Mouse (Mus musculus): Measurements from ENCODE around the gene Ctsl. TPM values are rescaled to one million over a fixed set of nuclear protein-coding genes. Genes with fewer than 3 reads are reported as not detected.

The Ctsl gene
- polyA plus RNA-seq, 1 experiment from 2014 or later = 169 TPM

DNA sequence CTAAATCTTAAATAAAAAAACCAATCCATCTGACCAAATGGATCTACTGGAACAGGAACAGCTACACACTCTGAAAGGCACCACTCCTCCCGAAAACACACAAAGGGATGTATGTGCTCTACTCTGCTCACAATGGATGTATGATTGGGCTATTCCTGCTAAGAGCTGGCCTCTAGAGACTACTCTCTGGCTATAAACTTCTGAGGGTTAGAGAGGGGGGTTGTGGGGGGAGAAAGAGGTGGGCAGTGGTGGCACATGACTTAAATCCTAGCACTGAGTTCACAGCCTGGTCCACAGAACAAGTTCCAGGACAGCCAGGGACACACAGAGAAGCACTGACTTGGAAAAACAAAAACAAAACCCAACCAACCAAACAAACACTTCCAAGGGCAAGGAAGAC is 2.1 kb downstream of the Ctsl start:
- 75% methylated on average over 1 of the region's 1 CpGs for WGBS
- Histone ChIP-seq H3K36me3 (peaks cover 40% of the 10 kb centered on the region), H3K4me2 (peak overlapping the region; percentile 81), H3K9ac (peak overlapping the region; percentile 82; the same call in 1 of the 2 replicates), H3K27ac (replicated peaks) (no peak overlapping the region), H3K27me3 (no peaks in the 10 kb centered on the region), H3K4me3 (peak overlapping the region; percentile 83; the same call in 1 of the 2 replicates), H3K9me3 (no peaks in the 10 kb centered on the region), H3K4me1 (replicated peaks) (peaks cover 16% of the 10 kb centered on the region)
- ATAC-seq (ENCODE audit: low read depth) = no peak

DNA sequence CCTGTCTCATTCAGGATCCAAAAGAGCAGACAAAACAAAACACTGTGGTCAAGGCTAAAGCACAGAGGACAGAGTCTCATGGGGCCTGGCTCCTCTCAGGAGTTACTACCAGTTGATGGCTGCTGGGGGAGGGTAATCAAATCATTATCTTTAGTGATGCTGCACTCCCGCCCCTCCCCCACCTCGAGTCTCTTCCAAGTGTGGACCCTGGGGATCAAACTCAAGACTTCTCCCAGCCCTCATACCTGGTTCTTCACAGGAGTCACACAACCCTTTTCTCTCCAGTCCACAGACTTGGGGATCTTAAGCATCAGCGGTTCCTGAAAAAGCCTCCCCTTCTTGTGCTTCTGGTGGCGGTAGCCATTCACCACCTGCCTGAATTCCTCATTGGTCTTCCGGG is 3.1 kb downstream of the Ctsl start:
- Histone ChIP-seq H3K9ac (no peak overlapping the region), H3K4me1 (replicated peaks) (peaks cover 16% of the 10 kb centered on the region), H3K36me3 (peaks cover 50% of the 10 kb centered on the region), H3K27me3 (no peaks in the 10 kb centered on the region), H3K4me2 (no peak overlapping the region), H3K27ac (replicated peaks) (no peak overlapping the region), H3K4me3 (no peak overlapping the region), H3K9me3 (no peaks in the 10 kb centered on the region)
- 86% methylated on average over 5 of the region's 5 CpGs for WGBS
- no peak for ATAC-seq (ENCODE audit: low read depth)

DNA sequence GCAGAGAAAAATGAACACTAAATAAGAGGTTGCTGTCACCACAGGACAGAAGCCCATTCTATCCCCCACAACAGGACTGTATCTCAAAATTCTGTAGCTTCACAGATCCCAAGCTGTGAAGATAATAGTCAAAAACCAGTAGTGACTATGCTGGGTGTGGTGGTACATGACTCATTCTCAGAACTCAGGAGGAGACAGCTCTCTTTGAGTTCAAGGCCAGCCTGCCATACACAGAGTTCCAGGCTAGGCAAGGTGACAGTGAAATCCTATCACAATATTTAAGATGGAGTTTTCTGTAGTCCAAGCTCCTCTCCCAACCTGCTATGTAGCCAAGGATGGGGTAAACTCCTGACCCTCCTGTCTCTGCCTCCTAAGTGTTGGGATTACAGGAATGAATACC is 5.4 kb downstream of the Ctsl start:
- no peak overlapping the region for H3K4me3 ChIP-seq
- ATAC-seq (ENCODE audit: low read depth) = no peak
- peaks cover 14% of the 10 kb centered on the region for H3K4me1 ChIP-seq (replicated peaks)
- no peak overlapping the region for H3K27ac ChIP-seq (replicated peaks)
- H3K27me3 ChIP-seq = no peaks in the 10 kb centered on the region
- no peak overlapping the region for H3K4me2 ChIP-seq
- no peaks in the 10 kb centered on the region for H3K9me3 ChIP-seq
- H3K36me3 ChIP-seq = peaks cover 58% of the 10 kb centered on the region
- H3K9ac ChIP-seq = no peak overlapping the region

DNA sequence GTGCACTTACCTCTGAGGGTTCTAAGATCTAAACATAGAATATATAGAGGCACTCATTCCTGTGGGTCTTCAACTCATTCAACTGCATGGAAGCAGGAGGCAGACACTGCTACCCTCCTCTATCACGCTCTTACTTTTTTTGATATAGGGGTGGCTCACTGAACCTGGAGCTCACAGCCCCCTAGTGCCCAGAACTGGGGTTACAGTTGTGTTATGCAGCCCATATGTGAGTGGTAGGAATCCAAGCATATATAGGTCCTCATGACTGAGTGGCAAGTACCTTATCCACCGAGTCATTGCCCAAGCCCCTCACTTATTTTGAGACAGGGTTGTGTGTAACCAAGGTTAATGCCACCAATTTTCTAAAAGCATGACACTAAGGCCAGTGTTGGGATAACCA is 6.4 kb downstream of the Ctsl start:
- H3K27me3 ChIP-seq = no peaks in the 10 kb centered on the region
- 86% methylated on average over 2 of the region's 2 CpGs for WGBS
- H3K27ac ChIP-seq (replicated peaks) = no peak overlapping the region
- H3K4me1 ChIP-seq (replicated peaks) = peaks cover 9% of the 10 kb centered on the region
- H3K4me2 ChIP-seq = no peak overlapping the region
- H3K4me3 ChIP-seq = no peak overlapping the region
- ATAC-seq (ENCODE audit: low read depth) = no peak
- H3K9ac ChIP-seq = no peak overlapping the region
- peaks cover 58% of the 10 kb centered on the region for H3K36me3 ChIP-seq
- H3K9me3 ChIP-seq = no peaks in the 10 kb centered on the region

DNA sequence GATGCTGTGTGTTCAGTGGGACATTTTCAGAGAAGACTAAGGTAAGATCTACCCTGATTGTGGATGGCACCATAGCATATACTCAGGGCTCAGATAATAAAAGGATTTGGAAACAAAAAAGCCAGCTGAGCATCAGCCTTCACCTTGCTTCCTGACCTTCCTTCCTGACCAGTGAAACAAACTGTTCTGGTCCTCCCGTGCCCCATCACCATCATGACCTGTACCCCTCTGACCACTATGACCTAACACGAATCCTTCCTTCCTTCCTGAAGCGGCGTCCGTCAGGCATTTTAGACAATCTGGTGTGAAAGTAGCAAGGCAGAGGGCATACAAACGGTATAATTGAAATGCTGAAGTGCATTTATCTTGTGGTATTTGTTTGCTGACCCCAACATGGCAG is 8.6 kb downstream of the Ctsl start:
- Histone ChIP-seq H3K9ac (no peak overlapping the region), H3K36me3 (peaks cover 51% of the 10 kb centered on the region), H3K27me3 (no peaks in the 10 kb centered on the region), H3K4me2 (no peak overlapping the region), H3K4me1 (replicated peaks) (no peaks in the 10 kb centered on the region), H3K4me3 (no peak overlapping the region), H3K27ac (replicated peaks) (no peak overlapping the region), H3K9me3 (no peaks in the 10 kb centered on the region)
- ATAC-seq (ENCODE audit: low read depth) = no peak
- 88% methylated on average over 6 of the region's 6 CpGs for WGBS

DNA sequence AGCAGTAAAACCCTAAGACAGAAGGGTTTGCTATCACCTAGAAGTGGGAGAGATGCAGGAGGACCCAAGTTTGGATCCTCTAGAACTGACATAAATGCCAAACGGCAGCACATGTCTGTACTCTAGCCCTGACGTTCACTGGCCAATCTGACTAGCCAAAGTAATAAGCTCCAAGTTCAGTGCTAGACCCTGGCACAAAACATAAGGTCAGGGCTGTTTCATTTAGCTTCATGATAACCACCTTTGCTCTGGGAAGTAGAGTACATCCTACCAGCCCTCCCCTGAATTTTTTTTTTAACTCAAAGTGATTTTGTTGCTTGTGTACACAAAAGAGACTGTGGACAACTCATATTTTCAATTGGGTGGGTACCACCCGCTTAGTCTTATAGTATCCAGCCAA is 9.7 kb downstream of the Ctsl start:
- no peak overlapping the region for H3K9ac ChIP-seq
- H3K4me3 ChIP-seq = no peak overlapping the region
- ATAC-seq (ENCODE audit: low read depth) = no peak
- 85% methylated on average over 3 of the region's 3 CpGs for WGBS
- H3K36me3 ChIP-seq = peaks cover 40% of the 10 kb centered on the region
- no peaks in the 10 kb centered on the region for H3K9me3 ChIP-seq
- no peaks in the 10 kb centered on the region for H3K4me1 ChIP-seq (replicated peaks)
- H3K4me2 ChIP-seq = no peak overlapping the region
- no peak overlapping the region for H3K27ac ChIP-seq (replicated peaks)
- no peaks in the 10 kb centered on the region for H3K27me3 ChIP-seq

DNA sequence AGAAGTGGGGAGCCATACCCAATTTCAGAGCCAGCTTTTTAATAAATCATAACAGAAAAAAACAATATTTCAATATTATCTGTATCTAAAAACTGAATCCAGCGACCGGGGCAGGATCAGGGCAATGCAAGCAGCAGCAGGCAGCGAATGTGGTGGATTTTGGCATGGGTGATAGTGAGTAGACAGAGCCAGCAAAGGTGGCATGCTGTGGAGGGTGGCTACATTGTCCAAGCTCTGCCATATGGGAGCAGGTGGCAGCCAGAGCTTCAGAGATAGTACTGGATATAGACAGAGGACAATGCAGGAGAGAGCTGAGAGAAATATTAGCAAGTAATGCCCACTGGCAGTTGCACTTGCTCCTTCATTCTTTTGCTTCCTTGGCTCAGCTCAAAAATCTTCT is 11.0 kb downstream of the Ctsl start:
- 90% methylated on average over 3 of the region's 3 CpGs for WGBS
- Histone ChIP-seq H3K27me3 (no peaks in the 10 kb centered on the region), H3K9ac (no peak overlapping the region), H3K27ac (replicated peaks) (no peak overlapping the region), H3K4me2 (no peak overlapping the region), H3K4me3 (no peak overlapping the region), H3K36me3 (peaks cover 28% of the 10 kb centered on the region), H3K9me3 (no peaks in the 10 kb centered on the region), H3K4me1 (replicated peaks) (no peaks in the 10 kb centered on the region)
- no peak for ATAC-seq (ENCODE audit: low read depth)

DNA sequence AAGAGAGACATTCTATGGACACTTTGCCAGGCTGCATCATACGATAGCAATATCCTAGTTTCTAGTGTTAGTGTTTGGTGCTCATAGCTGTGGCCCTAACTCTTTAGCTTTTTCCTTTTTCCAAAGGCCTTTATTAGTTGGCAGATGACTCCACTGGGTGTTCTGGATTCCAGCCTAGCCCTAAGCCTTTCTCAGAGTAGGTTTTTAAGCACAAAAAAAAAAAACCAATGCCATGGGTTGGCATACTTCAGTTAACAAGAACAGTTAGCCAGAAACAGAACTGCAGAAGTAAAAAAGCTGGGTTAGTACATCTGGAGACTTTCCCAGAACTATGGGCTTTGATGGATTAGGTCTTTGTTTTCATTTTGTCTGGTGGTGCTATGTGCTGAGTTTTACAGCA is 12.2 kb downstream of the Ctsl start:
- H3K4me2 ChIP-seq = no peak overlapping the region
- no peaks in the 10 kb centered on the region for H3K27me3 ChIP-seq
- no peaks in the 10 kb centered on the region for H3K9me3 ChIP-seq
- no peak overlapping the region for H3K4me3 ChIP-seq
- peaks cover 16% of the 10 kb centered on the region for H3K36me3 ChIP-seq
- H3K27ac ChIP-seq (replicated peaks) = no peak overlapping the region
- H3K4me1 ChIP-seq (replicated peaks) = no peaks in the 10 kb centered on the region
- 91% methylated on average over 1 of the region's 1 CpGs for WGBS
- no peak for ATAC-seq (ENCODE audit: low read depth)
- H3K9ac ChIP-seq = no peak overlapping the region

DNA sequence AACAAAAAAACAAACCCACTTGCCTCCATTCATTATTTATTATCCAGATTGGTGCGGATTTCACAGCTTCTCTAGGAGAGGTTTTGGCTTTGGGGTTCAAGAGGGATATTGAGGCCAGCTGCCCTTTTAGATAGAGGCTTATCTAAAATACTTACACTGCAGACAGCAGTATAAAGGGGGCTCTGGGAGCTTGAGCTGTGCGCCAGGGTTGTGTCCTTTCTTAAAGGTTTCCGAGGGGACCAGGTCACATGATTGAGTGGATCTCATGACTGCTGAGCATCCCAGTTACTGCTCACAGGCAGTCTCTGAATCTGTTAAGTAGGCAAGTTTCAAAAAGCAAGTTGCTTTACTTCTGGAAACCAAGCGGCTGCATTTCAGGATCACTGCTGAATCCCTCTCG is 13.3 kb downstream of the Ctsl start:
- H3K9ac ChIP-seq = no peak overlapping the region
- 74% methylated on average over 5 of the region's 5 CpGs for WGBS
- no peak for ATAC-seq (ENCODE audit: low read depth)

DNA sequence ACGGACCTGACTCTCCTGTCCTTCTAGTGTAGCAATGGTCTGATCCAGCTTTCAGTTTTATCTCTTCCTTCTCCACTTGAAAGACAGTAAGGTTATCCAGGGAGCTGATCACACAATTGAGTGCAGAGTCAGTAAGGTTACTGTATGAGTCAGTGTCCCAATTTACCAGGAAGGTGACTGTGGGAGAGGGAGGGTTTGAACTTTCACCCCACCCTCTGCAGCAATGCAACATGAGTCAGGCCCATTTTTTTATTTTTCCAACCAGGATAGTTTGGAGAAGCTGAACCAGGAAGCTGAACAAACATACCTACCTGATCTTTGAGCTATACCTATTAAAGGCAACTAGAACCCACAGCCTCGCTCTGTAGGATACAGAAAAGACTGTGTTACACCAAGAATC is 21.2 kb downstream of the Ctsl start:
- Histone ChIP-seq H3K4me1 (replicated peaks) (no peaks in the 10 kb centered on the region), H3K27ac (replicated peaks) (no peak overlapping the region), H3K27me3 (no peaks in the 10 kb centered on the region), H3K4me2 (no peak overlapping the region), H3K9me3 (no peaks in the 10 kb centered on the region), H3K9ac (no peak overlapping the region), H3K36me3 (no peaks in the 10 kb centered on the region), H3K4me3 (no peak overlapping the region)
- 79% methylated on average over 2 of the region's 2 CpGs for WGBS
- ATAC-seq (ENCODE audit: low read depth) = no peak

More for the DNA sequence above, 13.3 kb downstream of the Ctsl start:
- peaks cover 5% of the 10 kb centered on the region for H3K36me3 ChIP-seq
- no peak overlapping the region for H3K4me3 ChIP-seq
- no peaks in the 10 kb centered on the region for H3K9me3 ChIP-seq
- no peaks in the 10 kb centered on the region for H3K4me1 ChIP-seq (replicated peaks)
- H3K27me3 ChIP-seq = no peaks in the 10 kb centered on the region
- no peak overlapping the region for H3K4me2 ChIP-seq
- no peak overlapping the region for H3K27ac ChIP-seq (replicated peaks)

DNA sequence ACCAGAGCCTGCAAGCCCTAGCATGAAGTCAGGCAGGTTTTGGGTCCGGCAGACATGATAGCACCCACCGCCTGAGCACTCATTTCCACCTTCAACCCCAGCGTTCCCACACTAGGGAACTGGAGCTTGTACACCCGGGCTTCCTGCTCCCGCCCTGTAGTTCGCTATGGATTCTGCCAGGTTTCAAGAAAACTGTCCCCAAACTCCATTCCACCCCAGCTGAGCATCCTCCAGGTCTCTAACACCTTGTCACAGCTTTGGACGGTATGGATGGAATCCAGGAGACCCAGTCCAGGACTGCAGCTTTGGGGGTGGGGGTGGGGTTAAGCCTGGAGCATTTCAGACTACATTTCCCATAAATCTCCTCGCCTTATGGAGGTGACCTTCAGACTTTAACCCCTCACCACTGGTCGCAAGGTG is 26.6 kb downstream of the Ctsl start:
- no peaks in the 10 kb centered on the region for H3K9me3 ChIP-seq
- H3K27ac ChIP-seq (replicated peaks) = no peak overlapping the region
- no peaks in the 10 kb centered on the region for H3K36me3 ChIP-seq
- H3K4me2 ChIP-seq = peak overlapping the region; percentile 64
- ATAC-seq (ENCODE audit: low read depth) = peak; percentile 89
- no peaks in the 10 kb centered on the region for H3K4me1 ChIP-seq (replicated peaks)
- WGBS = 4% methylated on average over 9 of the region's 9 CpGs
- no peaks in the 10 kb centered on the region for H3K27me3 ChIP-seq
- H3K4me3 ChIP-seq = peak overlapping the region; percentile 45
- peak overlapping the region; percentile 67 for H3K9ac ChIP-seq

DNA sequence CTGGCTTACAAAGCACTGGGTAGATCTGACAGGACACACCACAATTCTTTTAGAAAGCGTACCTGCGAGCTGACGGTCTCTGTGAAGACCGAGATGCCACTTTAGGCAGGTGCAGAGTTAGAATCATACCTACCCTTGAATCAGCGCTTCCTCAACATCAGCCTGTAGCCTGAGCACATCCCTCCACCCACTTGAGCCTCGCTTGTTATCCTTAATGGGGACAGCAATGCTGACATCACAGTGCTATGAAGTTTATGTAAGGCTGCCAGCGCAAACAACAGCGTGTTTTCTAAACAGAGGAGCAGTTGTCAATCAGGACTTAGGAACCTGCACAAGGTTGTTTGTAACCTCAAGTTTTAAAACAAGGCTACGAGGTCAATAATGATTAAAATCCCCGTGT is 27.1 kb downstream of the Ctsl start:
- peak overlapping the region; percentile 64 for H3K4me2 ChIP-seq
- no peak overlapping the region for H3K27ac ChIP-seq (replicated peaks)
- no peaks in the 10 kb centered on the region for H3K4me1 ChIP-seq (replicated peaks)
- peak; percentile 55; the same call in 1 of the 2 replicates for ATAC-seq (ENCODE audit: low read depth)
- no peaks in the 10 kb centered on the region for H3K9me3 ChIP-seq
- no peaks in the 10 kb centered on the region for H3K27me3 ChIP-seq
- WGBS = 20% methylated on average over 10 of the region's 10 CpGs
- H3K4me3 ChIP-seq = peak overlapping the region; percentile 45
- peak overlapping the region; percentile 67 for H3K9ac ChIP-seq
- H3K36me3 ChIP-seq = no peaks in the 10 kb centered on the region

DNA sequence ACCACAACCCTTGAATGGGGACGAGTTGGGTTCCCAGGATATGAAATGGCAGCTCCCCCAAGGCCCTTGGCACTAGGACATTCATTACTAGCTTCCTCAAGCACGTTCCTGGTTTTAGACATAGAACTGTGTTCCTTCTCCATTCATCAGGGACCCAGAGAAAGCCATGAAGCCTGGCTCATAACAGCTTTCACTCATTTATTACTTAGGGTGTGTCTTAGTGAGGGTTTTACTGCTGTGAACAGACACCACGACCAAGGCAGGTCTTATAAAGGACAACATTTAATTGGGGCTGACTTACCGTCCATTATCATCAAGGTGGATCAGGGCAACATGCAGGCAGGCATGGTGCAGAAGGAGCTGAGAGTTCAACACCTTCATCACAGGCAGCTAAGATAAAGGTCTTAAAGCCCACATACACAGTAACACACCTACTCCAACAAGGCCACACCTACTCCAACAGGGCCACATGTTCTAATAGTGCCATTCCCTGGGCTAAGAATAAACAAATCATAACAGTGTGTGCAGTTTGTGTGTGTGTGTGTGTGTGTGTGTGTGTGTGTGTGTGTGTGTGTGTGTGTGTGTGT is 35.1 kb downstream of the Ctsl start:
- 51% methylated on average over 4 of the region's 4 CpGs for WGBS
- H3K9ac ChIP-seq = no peak overlapping the region
- no peak for ATAC-seq (ENCODE audit: low read depth)

More for the DNA sequence above, 35.1 kb downstream of the Ctsl start:
- no peaks in the 10 kb centered on the region for H3K36me3 ChIP-seq
- H3K27me3 ChIP-seq = no peaks in the 10 kb centered on the region
- H3K4me3 ChIP-seq = no peak overlapping the region
- H3K4me2 ChIP-seq = no peak overlapping the region
- no peak overlapping the region for H3K27ac ChIP-seq (replicated peaks)
- H3K9me3 ChIP-seq = no peaks in the 10 kb centered on the region
- H3K4me1 ChIP-seq (replicated peaks) = no peaks in the 10 kb centered on the region

All from neural tube, embryonic 13.5 days (tissue).